Mouse (Mus musculus): ENCODE data around the gene Mydgf. TPM values are rescaled to one million over a fixed set of nuclear protein-coding genes. Genes with fewer than 3 reads are reported as not detected.
A peak's percentile ranks its signal among the peaks of the same experiment; 100 is the strongest.

The Mydgf gene
- polyA plus RNA-seq (2014; fragmentation: Nextera tagmentation; extraction: Ambion mirVana) = 98.8 and 99.5 TPM in 2 replicates

- ATAC-seq (ENCODE audit: low read depth) (peak; percentile 94), DNase-seq (ENCODE audit: low spot score) (peak; percentile 97)
- no peaks in the 10 kb centered on the region for H3K27me3 ChIP-seq (replicated peaks; ENCODE audit: control insufficient read depth, insufficient read depth, low read length)
- peaks cover 61% of the 10 kb centered on the region for H3K36me3 ChIP-seq (ENCODE audit: control insufficient read depth, insufficient read depth, low read length)
- H3K4me1 ChIP-seq (ENCODE audit: control insufficient read depth, insufficient read depth, low read length) = 0 out of 2 replicates have a peak, but pooled peaks cover 7% of the 10 kb centered on the region
- no peaks in the 10 kb centered on the region for H3K9me3 ChIP-seq (ENCODE audit: control insufficient read depth, low read length)
- H3K4me3 ChIP-seq (ENCODE audit: low read depth, low read length) = peak within 1 kb of the TSS; percentile 67
- under 1% methylated on average over 36 of the region's 47 CpGs for WGBS
- H3K9ac ChIP-seq (ENCODE audit: low read depth, low read length) = peak within 1 kb of the TSS; percentile 79
- peak within 1 kb of the TSS; percentile 93 for H3K4me2 ChIP-seq (ENCODE audit: low read depth, low read length)
- H3K27ac ChIP-seq (replicated peaks; ENCODE audit: low read depth, low read length) = peak within 1 kb of the TSS; percentile 54
These were observed at the start of gene Mydgf for GRCm38 (mm10) chr17:56183658-56184103. Mydgf (minus strand) TSS chr17:56183920.

- H3K36me3 ChIP-seq (ENCODE audit: control insufficient read depth, insufficient read depth, low read length) = no peaks in the 10 kb centered on the region
- no peaks in the 10 kb centered on the region for H3K27me3 ChIP-seq (replicated peaks; ENCODE audit: control insufficient read depth, insufficient read depth, low read length)
- no peak overlapping the region for H3K27ac ChIP-seq (replicated peaks; ENCODE audit: low read depth, low read length)
- H3K4me3 ChIP-seq (ENCODE audit: low read depth, low read length) = no peak overlapping the region
- no peak for ATAC-seq (ENCODE audit: low read depth)
- H3K4me2 ChIP-seq (ENCODE audit: low read depth, low read length) = peak overlapping the region; percentile 12; the same call in 1 of the 2 replicates
- no peak for DNase-seq (ENCODE audit: low spot score)
- no peaks in the 10 kb centered on the region for H3K9me3 ChIP-seq (ENCODE audit: control insufficient read depth, low read length)
- no peak overlapping the region for H3K9ac ChIP-seq (ENCODE audit: low read depth, low read length)
- 56% methylated on average over 8 of the region's 8 CpGs for WGBS
- H3K4me1 ChIP-seq (ENCODE audit: control insufficient read depth, insufficient read depth, low read length) = no peaks in the 10 kb centered on the region
These were observed 49.7 kb upstream of the Mydgf start for GRCm38 (mm10) chr17:56233389-56233788.

- WGBS = 56% methylated on average over 10 of the region's 10 CpGs
- H3K4me1 ChIP-seq (ENCODE audit: control insufficient read depth, insufficient read depth, low read length) = no peaks in the 10 kb centered on the region
- ATAC-seq (ENCODE audit: low read depth) (no peak), DNase-seq (ENCODE audit: low spot score) (no peak)
- no peak overlapping the region for H3K4me3 ChIP-seq (ENCODE audit: low read depth, low read length)
- H3K9me3 ChIP-seq (ENCODE audit: control insufficient read depth, low read length) = no peaks in the 10 kb centered on the region
- H3K4me2 ChIP-seq (ENCODE audit: low read depth, low read length) = no peak overlapping the region
- H3K36me3 ChIP-seq (ENCODE audit: control insufficient read depth, insufficient read depth, low read length) = no peaks in the 10 kb centered on the region
- H3K27ac ChIP-seq (replicated peaks; ENCODE audit: low read depth, low read length) = no peak overlapping the region
- no peak overlapping the region for H3K9ac ChIP-seq (ENCODE audit: low read depth, low read length)
- no peaks in the 10 kb centered on the region for H3K27me3 ChIP-seq (replicated peaks; ENCODE audit: control insufficient read depth, insufficient read depth, low read length)
These were observed 46.2 kb upstream of the Mydgf start for GRCm38 (mm10) chr17:56229943-56230342.

GRCm38 (mm10) chr17:56226566-56226965 lies 42.8 kb upstream of the Mydgf start:
- WGBS = 74% methylated on average over 3 of the region's 3 CpGs
- H3K36me3 ChIP-seq (ENCODE audit: control insufficient read depth, insufficient read depth, low read length) = no peaks in the 10 kb centered on the region
- no peak for ATAC-seq (ENCODE audit: low read depth)

GRCm38 (mm10) chr17:56224916-56225315 lies 41.2 kb upstream of the Mydgf start:
- no peaks in the 10 kb centered on the region for H3K36me3 ChIP-seq (ENCODE audit: control insufficient read depth, insufficient read depth, low read length)
- ATAC-seq (ENCODE audit: low read depth) = no peak

More at GRCm38 (mm10) chr17:56226566-56226965, 42.8 kb upstream of the Mydgf start:
- Histone ChIP-seq H3K4me2 (ENCODE audit: low read depth, low read length) (no peak overlapping the region), H3K4me3 (ENCODE audit: low read depth, low read length) (no peak overlapping the region), H3K27me3 (replicated peaks; ENCODE audit: control insufficient read depth, insufficient read depth, low read length) (no peaks in the 10 kb centered on the region), H3K9me3 (ENCODE audit: control insufficient read depth, low read length) (no peaks in the 10 kb centered on the region), H3K27ac (replicated peaks; ENCODE audit: low read depth, low read length) (no peak overlapping the region), H3K9ac (ENCODE audit: low read depth, low read length) (no peak overlapping the region), H3K4me1 (ENCODE audit: control insufficient read depth, insufficient read depth, low read length) (no peaks in the 10 kb centered on the region)
- DNase-seq (ENCODE audit: low spot score) = no peak

GRCm38 (mm10) chr17:56219805-56220204 lies 36.1 kb upstream of the Mydgf start:
- ATAC-seq (ENCODE audit: low read depth) (no peak), DNase-seq (ENCODE audit: low spot score) (peak; percentile 25)
- Histone ChIP-seq H3K9me3 (ENCODE audit: control insufficient read depth, low read length) (no peaks in the 10 kb centered on the region), H3K27me3 (replicated peaks; ENCODE audit: control insufficient read depth, insufficient read depth, low read length) (no peaks in the 10 kb centered on the region), H3K4me3 (ENCODE audit: low read depth, low read length) (0 out of 2 replicates have a peak overlapping the region, but pooled peaks have one; percentile 75), H3K9ac (ENCODE audit: low read depth, low read length) (no peak overlapping the region), H3K4me1 (ENCODE audit: control insufficient read depth, insufficient read depth, low read length) (peaks cover 15% of the 10 kb centered on the region), H3K27ac (replicated peaks; ENCODE audit: low read depth, low read length) (no peak overlapping the region), H3K36me3 (ENCODE audit: control insufficient read depth, insufficient read depth, low read length) (no peaks in the 10 kb centered on the region), H3K4me2 (ENCODE audit: low read depth, low read length) (no peak overlapping the region)
- WGBS = 54% methylated on average over 3 of the region's 3 CpGs

More at GRCm38 (mm10) chr17:56224916-56225315, 41.2 kb upstream of the Mydgf start:
- Histone ChIP-seq H3K9ac (ENCODE audit: low read depth, low read length) (no peak overlapping the region), H3K27me3 (replicated peaks; ENCODE audit: control insufficient read depth, insufficient read depth, low read length) (no peaks in the 10 kb centered on the region), H3K27ac (replicated peaks; ENCODE audit: low read depth, low read length) (no peak overlapping the region), H3K4me2 (ENCODE audit: low read depth, low read length) (no peak overlapping the region), H3K4me3 (ENCODE audit: low read depth, low read length) (no peak overlapping the region), H3K4me1 (ENCODE audit: control insufficient read depth, insufficient read depth, low read length) (no peaks in the 10 kb centered on the region), H3K9me3 (ENCODE audit: control insufficient read depth, low read length) (no peaks in the 10 kb centered on the region)
- 33% methylated on average over 1 of the region's 1 CpGs for WGBS
- no peak for DNase-seq (ENCODE audit: low spot score)

GRCm38 (mm10) chr17:56219251-56219650 lies 35.5 kb upstream of the Mydgf start:
- Histone ChIP-seq H3K9me3 (ENCODE audit: control insufficient read depth, low read length) (no peaks in the 10 kb centered on the region), H3K27me3 (replicated peaks; ENCODE audit: control insufficient read depth, insufficient read depth, low read length) (no peaks in the 10 kb centered on the region), H3K4me1 (ENCODE audit: control insufficient read depth, insufficient read depth, low read length) (peaks cover 15% of the 10 kb centered on the region), H3K27ac (replicated peaks; ENCODE audit: low read depth, low read length) (peak overlapping the region; percentile 82), H3K4me2 (ENCODE audit: low read depth, low read length) (peak overlapping the region; percentile 69), H3K36me3 (ENCODE audit: control insufficient read depth, insufficient read depth, low read length) (no peaks in the 10 kb centered on the region), H3K4me3 (ENCODE audit: low read depth, low read length) (peak overlapping the region; percentile 75), H3K9ac (ENCODE audit: low read depth, low read length) (peak overlapping the region; percentile 83)
- no peak for DNase-seq (ENCODE audit: low spot score)
- ATAC-seq (ENCODE audit: low read depth) = no peak
- 43% methylated on average over 12 of the region's 12 CpGs for WGBS

- H3K4me1 ChIP-seq (ENCODE audit: control insufficient read depth, insufficient read depth, low read length) = peaks cover 15% of the 10 kb centered on the region
- H3K4me3 ChIP-seq (ENCODE audit: low read depth, low read length) = peak within 1 kb of the TSS; percentile 75
- peak within 1 kb of the TSS; percentile 69 for H3K4me2 ChIP-seq (ENCODE audit: low read depth, low read length)
- H3K9me3 ChIP-seq (ENCODE audit: control insufficient read depth, low read length) = no peaks in the 10 kb centered on the region
- no peaks in the 10 kb centered on the region for H3K36me3 ChIP-seq (ENCODE audit: control insufficient read depth, insufficient read depth, low read length)
- H3K27me3 ChIP-seq (replicated peaks; ENCODE audit: control insufficient read depth, insufficient read depth, low read length) = no peaks in the 10 kb centered on the region
- DNase-seq (ENCODE audit: low spot score) = peak; percentile 99
- peak; percentile 99 for ATAC-seq (ENCODE audit: low read depth)
- H3K9ac ChIP-seq (ENCODE audit: low read depth, low read length) = peak within 1 kb of the TSS; percentile 83
- peak within 1 kb of the TSS; percentile 82 for H3K27ac ChIP-seq (replicated peaks; ENCODE audit: low read depth, low read length)
- 1% methylated on average over 31 of the region's 78 CpGs for WGBS
These were observed 34.9 kb upstream of the Mydgf start, which contains the start of gene Dpp9 for GRCm38 (mm10) chr17:56218377-56219191. Dpp9 (minus strand) TSS chr17:56218905.

All from embryonic facial prominence, embryonic 14.5 days (tissue).